25 mouse cellular contexts compared by ENCODE assay signal in genomic region chr2:120203742-120204141, GRCm38 (mm10). TPM values are rescaled to one million over a fixed set of nuclear protein-coding genes. Genes with fewer than 3 reads are reported as not detected.
DNase-seq lines count a peak whose midpoint lies in the region; TF ChIP-seq lines count a peak whose summit lies in the region.
"Had no signal": no experiment of that assay in that cellular context is flagged by ENCODE, and none has a peak within 500 bp of the region (broad histone marks: within the 10 kb centered on the region; RNA-seq: fewer than 3 reads in every experiment).

No protein-coding gene starts in this region.

- no peak overlapping the region for H3K4me2 ChIP-seq in myocyte (ENCODE audit: low read depth)
- H3K4me2 ChIP-seq: embryonic facial prominence, embryonic 13.5 days; hindbrain, embryonic 12.5 days; intestine, embryonic 15.5 days; liver, embryonic 12.5 days; midbrain, embryonic 11.5 days; neural tube, embryonic 12.5 days had no signal

- no peak overlapping the region for H3K4me3 ChIP-seq in heart, embryonic 10.5 days
- H3K4me3 ChIP-seq in myocyte: no peak overlapping the region
- H3K4me3 ChIP-seq: embryonic facial prominence, embryonic 13.5 days; erythroblast, embryonic 14.5 days; hindbrain, embryonic 12.5 days; intestine, embryonic 15.5 days; layer of hippocampus, adult 2 months; liver, embryonic 12.5 days; neural tube, embryonic 12.5 days had no signal

- no peak overlapping the region for H3ac ChIP-seq in myocyte (ENCODE audit: control insufficient read depth, insufficient read length)

- DNase-seq in gastrocnemius, adult 18-20 months (ENCODE audit: low spot score): peak; percentile 66
- no peak for DNase-seq in gastrocnemius, postnatal 10 days
- peak; percentile 9 for DNase-seq in heart, adult 8-10 months (ENCODE audit: low spot score)
- no peak for DNase-seq in heart, embryonic 10.5 days (ENCODE audit: low spot score)
- peak; percentile 58 for DNase-seq in brain, adult 2 months (ENCODE audit: low read depth, low spot score)
- no peak for DNase-seq in layer of hippocampus, postnatal 36 days
- DNase-seq: adrenal gland, postnatal 25 days; cerebellum, postnatal 36 days; embryo, embryonic 11 days; left cerebral cortex, postnatal 4 days; liver, postnatal 0 days; lung, postnatal 36 days; thymus, postnatal 4 days had no signal

- peaks cover 5% of the 10 kb centered on the region; the same call in 1 of the 2 replicates for H3K4me1 ChIP-seq in heart, embryonic 10.5 days
- H3K4me1 ChIP-seq: embryonic facial prominence, embryonic 13.5 days; hindbrain, embryonic 12.5 days; intestine, embryonic 15.5 days; liver, embryonic 12.5 days; neural tube, embryonic 12.5 days had no signal

- H3K27me3 ChIP-seq in heart, embryonic 10.5 days (ENCODE audit: insufficient read depth, poor library complexity, severe bottlenecking): no peaks in the 10 kb centered on the region
- peaks cover 27% of the 10 kb centered on the region for H3K27me3 ChIP-seq in myocyte (ENCODE audit: control insufficient read depth, insufficient read depth, insufficient read length)
- H3K27me3 ChIP-seq: embryonic facial prominence, embryonic 13.5 days; hindbrain, embryonic 12.5 days; intestine, embryonic 15.5 days; neural tube, embryonic 12.5 days had no signal

- no peak overlapping the region for H3K27ac ChIP-seq in heart, embryonic 10.5 days
- H3K27ac ChIP-seq: embryonic facial prominence, embryonic 13.5 days; hindbrain, embryonic 12.5 days; hindbrain, postnatal 0 days; intestine, embryonic 15.5 days; layer of hippocampus, adult 2 months; liver, embryonic 12.5 days; neural tube, embryonic 12.5 days had no signal

- 61% methylated on average over 3 of the region's 3 CpGs for WGBS in heart, embryonic 10.5 days

- TF ChIP-seq POLR2A in myocyte (IDR thresholded peaks at IDR 0.05; ENCODE audit: insufficient read length, low read depth): no peak

- no peaks in the 10 kb centered on the region for H3K79me2 ChIP-seq in myocyte (ENCODE audit: control insufficient read depth, insufficient read depth)

- no peaks in the 10 kb centered on the region for H3K9me3 ChIP-seq in heart, embryonic 10.5 days
- H3K9me3 ChIP-seq: embryonic facial prominence, embryonic 13.5 days; hindbrain, embryonic 12.5 days; intestine, embryonic 15.5 days; liver, embryonic 12.5 days; neural tube, embryonic 12.5 days had no signal

- no peaks in the 10 kb centered on the region for H3K36me3 ChIP-seq in heart, embryonic 10.5 days
- no peaks in the 10 kb centered on the region for H3K36me3 ChIP-seq in myocyte (ENCODE audit: control insufficient read depth, insufficient read depth)
- H3K36me3 ChIP-seq: embryonic facial prominence, embryonic 13.5 days; hindbrain, embryonic 12.5 days; intestine, embryonic 15.5 days; liver, embryonic 12.5 days; neural tube, embryonic 12.5 days had no signal

TF ChIP-seq in myocyte, 11 proteins besides CTCF, POLR2A, EP300 and RAD21:
- no peak for TF ChIP-seq MYOG (IDR thresholded peaks at IDR 0.05; ENCODE audit: control insufficient read depth in 1 of 3, insufficient read depth in 1 of 3, insufficient read length in 2 of 3, low read depth in 2 of 3)
- TF ChIP-seq MYOD1 (IDR thresholded peaks at IDR 0.05; ENCODE audit: control insufficient read depth in 1 of 3, insufficient read length in 2 of 3, low read depth in 2 of 3): peak; percentile 20 to 66 (median 62)

RNA-seq across cellular contexts. Expression of gene Pla2g4e, which starts 41.4 kb away (rescaled TPM):
- 10 to 100 TPM; 26.2 to 27.0 TPM for total RNA-seq in gastrocnemius, adult 18-20 months (2021)
- total RNA-seq in gastrocnemius, postnatal 10 days (2021): 10 to 100 TPM; 32.5 to 33.7 TPM
- 1 to 10 TPM; 2.6 to 5.7 (median 3.8) TPM for total RNA-seq in heart, adult 8-10 months (2022)
- polyA plus RNA-seq in heart, embryonic 10.5 days (2016; fragmentation: Nextera tagmentation; extraction: Ambion mirVana): 0.52 and 0.54 TPM in 2 replicates
- 0.05 TPM for polyA plus RNA-seq in myocyte (2012; fragmentation: generic; extraction: Trizol)
- 10 to 100 TPM; 10.2 to 10.3 TPM for total RNA-seq in layer of hippocampus, postnatal 36 days (2021)
- total RNA-seq: granulocyte monocyte progenitor cell, adult 5-6 weeks; megakaryocyte, adult 5-6 weeks had no signal
- polyA plus RNA-seq: erythroblast, embryonic 14.5 days; liver, embryonic 12.5 days; liver, postnatal 0 days had no signal

RNA-seq across cellular contexts. Expression of gene Ehd4, which starts 49.3 kb away (rescaled TPM):
- total RNA-seq in gastrocnemius, adult 18-20 months (2021): 10 to 100 TPM; 27.1 to 31.2 TPM
- total RNA-seq in gastrocnemius, postnatal 10 days (2021): 100 to 1,000 TPM; 130 to 134 TPM
- 100 to 1,000 TPM; 312 to 410 (median 362) TPM for total RNA-seq in heart, adult 8-10 months (2022)
- 115 and 173 TPM in 2 replicates for polyA plus RNA-seq in heart, embryonic 10.5 days (2016; fragmentation: Nextera tagmentation; extraction: Ambion mirVana)
- 101 TPM for polyA plus RNA-seq in myocyte (2012; fragmentation: generic; extraction: Trizol)
- 1 to 10 TPM; 7.6 to 7.7 TPM for total RNA-seq in layer of hippocampus, postnatal 36 days (2021)

Comparison
In these comparisons a context has a peak if more than half of its experiments do, and no peak if none do; other contexts are left out.
1. DNase-seq: peak in gastrocnemius, adult 18-20 months (single experiment), heart, adult 8-10 months (single experiment) and brain, adult 2 months (single experiment); none in gastrocnemius, postnatal 10 days (single experiment), heart, embryonic 10.5 days (single experiment) and layer of hippocampus, postnatal 36 days (0 of 2).
2. RNA of gene Ehd4, which starts 49.3 kb away (total RNA-seq): 312 to 410 TPM in heart, adult 8-10 months and 130 to 134 TPM in gastrocnemius, postnatal 10 days; 27.1 to 31.2 TPM in gastrocnemius, adult 18-20 months and 7.6 to 7.7 TPM in layer of hippocampus, postnatal 36 days; every median in the first group is over 4 times any median in the second.